Mouse (Mus musculus) E14TG2a.4 (cell line): Measurements from ENCODE around the gene Mrtfa.

Source experiments
- CTCF ChIP-seq: conservative IDR thresholded peaks from 2 replicates; pipeline ENCODE4 v1.5.1; 2014; ENCODE audit warnings: low read length
- NANOG ChIP-seq: IDR thresholded peaks from 2 replicates; pipeline ENCODE4 v1.6.1; 2014; ENCODE audit warnings: borderline replicate concordance, low read length, mixed read lengths
- POU5F1 ChIP-seq: IDR thresholded peaks from 2 replicates; pipeline ENCODE4 v1.6.1; 2014; ENCODE audit warnings: low read length, borderline replicate concordance

DNA sequence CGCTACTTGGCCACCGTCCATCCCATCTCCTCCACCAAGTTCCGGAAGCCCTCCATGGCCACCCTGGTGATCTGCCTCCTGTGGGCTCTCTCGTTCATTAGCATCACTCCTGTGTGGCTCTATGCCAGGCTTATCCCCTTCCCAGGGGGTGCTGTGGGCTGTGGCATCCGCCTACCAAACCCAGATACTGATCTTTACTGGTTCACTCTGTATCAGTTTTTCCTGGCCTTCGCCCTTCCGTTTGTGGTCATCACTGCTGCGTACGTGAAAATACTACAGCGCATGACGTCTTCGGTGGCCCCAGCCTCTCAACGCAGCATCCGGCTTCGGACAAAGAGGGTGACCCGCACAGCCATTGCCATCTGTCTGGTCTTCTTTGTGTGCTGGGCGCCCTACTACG lies 46.9 kb upstream of the Mrtfa start:
- TF ChIP-seq CTCF (no peak), NANOG (no peak), POU5F1 (no peak)
